Mouse (Mus musculus): ENCODE data around the gene Arhgef25.

DNA sequence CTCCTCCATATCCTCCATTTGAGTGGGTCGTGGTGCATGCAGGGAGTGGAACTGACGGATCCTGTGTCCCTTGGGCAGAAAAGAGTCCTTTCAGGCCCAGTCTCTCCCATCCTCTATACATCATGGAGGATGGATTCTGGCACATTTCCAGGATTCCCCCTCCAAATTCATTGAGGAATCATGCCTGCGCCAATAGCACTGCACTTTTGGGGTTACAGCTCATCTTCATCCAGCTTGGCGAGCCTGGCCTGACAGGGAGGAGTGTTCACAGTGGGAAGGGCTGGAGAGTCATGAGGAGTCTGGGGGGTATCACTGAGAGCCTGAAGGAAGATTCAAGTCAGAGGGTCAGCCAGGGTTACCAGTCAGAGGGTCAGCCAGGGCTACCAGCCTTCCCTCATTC, 7.3 kb downstream of the Arhgef25 start:
- TF ChIP-seq CTCF (IDR thresholded peaks at IDR 0.05; ENCODE audit: low read depth) (no peak), EP300 (IDR thresholded peaks at IDR 0.05; ENCODE audit: low read depth) (no peak)

Measured in liver, embryonic 14.5 days (tissue).